Mouse (Mus musculus): ENCODE measurements at regions not wholly inside any gene's neighbourhood (a gene's known extent, or its start where the extent isn't known, plus 50 kb on each side); places are given as distances from the start of the nearest gene placed in this dataset.

DNA sequence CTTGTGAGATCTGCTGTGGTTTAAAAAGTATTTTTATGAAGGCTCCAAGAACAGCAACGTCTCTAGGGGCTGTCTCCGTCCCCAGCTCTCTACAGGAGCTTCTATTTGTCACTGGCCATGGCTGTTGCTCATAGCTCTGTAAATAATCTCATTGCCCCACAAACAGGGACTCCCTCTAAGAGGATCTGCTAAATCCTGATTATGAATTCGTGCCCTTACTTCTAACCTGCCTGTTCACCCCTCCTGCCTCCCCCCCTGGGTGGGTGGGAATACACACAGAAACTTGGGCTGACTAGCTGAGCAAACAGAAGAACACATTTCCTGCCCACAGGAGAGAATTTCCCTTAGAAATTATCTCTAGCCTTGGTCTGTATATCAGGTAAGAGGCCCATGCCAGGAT is 155.9 kb upstream of the Ncam1 start:
- no peak for DNase-seq (ENCODE audit: low spot score in 2 of 2)

DNA sequence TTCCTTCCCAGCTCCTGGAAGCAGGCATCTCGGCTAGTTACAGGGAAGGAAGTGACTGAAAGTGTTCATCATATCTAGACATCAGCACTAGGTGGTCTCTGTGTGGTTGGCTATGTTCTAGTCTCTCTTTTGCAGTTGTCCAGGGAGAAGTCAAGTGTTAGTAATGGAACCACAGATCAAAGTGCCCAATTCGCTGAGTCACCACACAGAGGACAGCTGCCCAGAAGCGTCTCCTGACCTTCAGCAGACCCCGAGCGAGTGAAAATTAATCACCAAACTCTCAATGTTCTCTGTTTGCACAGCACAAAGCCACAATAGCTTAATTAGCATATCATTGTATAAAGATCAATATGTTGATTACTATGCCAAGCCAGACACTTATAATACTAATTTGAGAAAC is 151.6 kb upstream of the Ncam1 start:
- no peak for DNase-seq (ENCODE audit: low spot score in 2 of 2)

GRCm38 (mm10) chr9:49948546-49948945 is 149.8 kb upstream of the Ncam1 start:
- no peak for DNase-seq (ENCODE audit: low spot score in 2 of 2)

DNA sequence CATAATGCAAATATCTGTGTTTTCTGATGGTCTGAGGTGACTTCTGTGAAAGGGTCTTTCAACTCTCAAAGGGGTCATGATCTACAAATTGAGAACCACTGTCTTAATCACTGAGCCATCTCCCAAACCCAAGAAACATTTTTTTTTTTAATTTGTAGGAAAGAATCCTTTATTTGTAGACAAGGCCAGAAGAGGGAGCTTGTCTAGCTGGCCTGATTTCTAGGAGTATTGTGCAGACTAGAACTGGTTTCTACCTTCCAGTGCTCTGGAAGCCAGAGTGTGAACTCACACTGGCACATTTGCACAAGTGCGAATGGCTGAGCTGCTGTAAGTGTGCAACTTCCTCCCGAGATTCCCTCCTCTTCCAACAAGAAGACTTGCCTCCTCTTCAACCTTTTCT is 148.1 kb upstream of the Ncam1 start:
- no peak for DNase-seq (ENCODE audit: low spot score in 2 of 2)

DNA sequence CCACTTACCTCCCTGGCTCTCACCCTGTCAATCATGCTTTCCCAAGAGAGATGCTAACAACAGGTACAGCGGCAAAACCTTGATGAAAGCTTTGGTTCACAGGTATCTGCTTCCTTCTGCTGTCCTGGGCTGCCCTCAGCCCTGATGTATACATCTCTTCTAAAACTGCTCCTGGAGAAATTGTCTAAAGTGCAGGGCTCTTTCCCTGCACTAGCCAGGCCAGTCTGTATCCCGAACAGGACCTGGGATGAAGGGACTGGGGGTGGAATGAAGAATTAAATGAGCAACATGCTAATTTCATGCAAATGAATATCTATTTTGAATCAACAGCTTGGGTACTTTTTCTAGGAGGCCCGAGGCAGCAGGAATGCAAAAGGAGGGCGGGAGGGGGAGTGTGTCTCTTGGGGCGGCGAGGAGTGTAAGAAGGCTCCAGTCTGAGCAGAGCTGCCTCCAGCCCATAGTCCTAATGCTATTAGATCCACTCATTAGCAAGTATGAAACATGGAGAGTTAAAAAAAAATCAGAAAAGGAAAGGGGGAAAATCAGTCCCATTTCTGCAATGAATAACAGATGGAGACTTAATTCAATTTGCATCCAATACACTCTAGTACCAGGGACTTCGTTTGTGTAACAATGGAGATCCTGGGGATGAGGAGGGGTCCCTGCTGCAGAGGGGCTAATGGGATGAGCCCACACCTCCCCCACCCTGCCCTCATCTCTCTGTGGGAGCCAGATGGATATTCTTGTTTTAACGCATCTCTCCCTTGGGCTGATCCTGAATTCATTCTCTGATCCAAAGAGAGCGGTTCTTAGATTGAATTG is 137.0 kb upstream of the Ncam1 start:
- DNase-seq (ENCODE audit: low spot score in 2 of 2), result no peak

- no peak for DNase-seq (ENCODE audit: low spot score in 2 of 2)
Measured at GRCm38 (mm10) chr9:49928041-49928656, 129.4 kb upstream of the Ncam1 start.

DNA sequence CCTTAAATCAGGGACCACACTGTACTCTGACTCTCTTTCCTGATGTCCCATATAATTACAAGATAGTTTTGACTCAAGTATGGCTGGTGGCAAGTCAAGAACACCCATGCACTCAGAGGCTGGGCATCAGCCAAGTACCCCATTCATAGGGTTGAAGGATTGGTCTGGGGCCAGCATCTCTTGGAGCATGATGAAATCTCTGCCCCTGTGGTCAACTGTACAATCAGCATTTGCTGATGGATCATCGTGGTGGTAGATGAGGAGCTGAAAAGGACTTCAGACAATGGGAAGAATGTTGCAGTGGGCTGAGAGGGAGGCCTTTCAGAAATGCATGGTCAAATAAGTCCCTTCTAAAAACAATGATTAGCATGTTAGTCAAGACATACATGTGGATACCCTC is 128.6 kb upstream of the Ncam1 start:
- DNase-seq (ENCODE audit: low spot score in 2 of 2), result no peak

GRCm38 (mm10) chr9:49925796-49926195 is 127.1 kb upstream of the Ncam1 start:
- DNase-seq (ENCODE audit: low spot score in 2 of 2), result no peak

- DNase-seq (ENCODE audit: low spot score in 2 of 2), result no peak
Measured at GRCm38 (mm10) chr9:49923981-49924501, 125.3 kb upstream of the Ncam1 start.

DNA sequence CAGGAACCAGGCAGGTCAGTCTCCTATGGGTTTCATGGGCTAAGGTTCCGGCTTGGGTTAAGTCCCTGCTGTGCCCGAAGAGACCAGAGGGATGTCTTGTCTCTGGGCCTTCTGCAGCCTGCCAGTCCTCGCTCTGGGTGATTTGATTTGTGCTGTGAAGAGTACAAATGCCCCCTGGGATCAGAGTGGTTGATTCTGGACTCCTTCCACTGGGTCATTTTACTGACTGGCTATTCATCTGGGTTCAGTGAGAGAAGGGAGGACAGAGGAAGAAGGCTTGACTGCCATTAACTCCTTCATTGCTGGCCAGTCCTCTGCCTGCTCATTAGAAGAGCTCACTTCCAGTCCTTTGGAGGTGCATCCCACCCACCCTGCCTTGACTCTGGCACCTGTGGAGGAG is 124.0 kb upstream of the Ncam1 start:
- no peak for DNase-seq (ENCODE audit: low spot score in 2 of 2)

DNA sequence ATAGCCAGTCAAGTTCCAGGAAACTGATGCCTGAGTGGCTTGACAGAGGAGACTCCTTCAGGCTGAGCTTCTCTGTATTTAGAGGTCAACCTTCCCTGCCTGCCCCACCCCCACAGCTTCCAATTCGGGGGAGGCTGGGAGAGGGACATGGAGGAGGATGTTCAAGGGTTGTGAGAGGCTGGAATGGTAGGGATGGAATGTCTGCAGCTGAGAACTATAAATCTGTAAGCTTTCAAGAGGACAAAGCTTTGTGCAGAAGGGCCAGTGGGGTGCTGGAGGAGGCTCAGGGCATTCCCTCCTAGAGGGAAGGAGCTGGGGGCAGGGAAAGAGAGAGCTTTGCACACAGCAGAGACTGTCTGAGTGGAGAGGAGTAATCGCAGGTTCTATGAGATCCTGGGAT is 123.4 kb upstream of the Ncam1 start:
- DNase-seq (ENCODE audit: low spot score in 2 of 2), result no peak

- no peak for DNase-seq (ENCODE audit: low spot score in 2 of 2)
Measured at GRCm38 (mm10) chr9:49921306-49921705, 122.6 kb upstream of the Ncam1 start.

DNA sequence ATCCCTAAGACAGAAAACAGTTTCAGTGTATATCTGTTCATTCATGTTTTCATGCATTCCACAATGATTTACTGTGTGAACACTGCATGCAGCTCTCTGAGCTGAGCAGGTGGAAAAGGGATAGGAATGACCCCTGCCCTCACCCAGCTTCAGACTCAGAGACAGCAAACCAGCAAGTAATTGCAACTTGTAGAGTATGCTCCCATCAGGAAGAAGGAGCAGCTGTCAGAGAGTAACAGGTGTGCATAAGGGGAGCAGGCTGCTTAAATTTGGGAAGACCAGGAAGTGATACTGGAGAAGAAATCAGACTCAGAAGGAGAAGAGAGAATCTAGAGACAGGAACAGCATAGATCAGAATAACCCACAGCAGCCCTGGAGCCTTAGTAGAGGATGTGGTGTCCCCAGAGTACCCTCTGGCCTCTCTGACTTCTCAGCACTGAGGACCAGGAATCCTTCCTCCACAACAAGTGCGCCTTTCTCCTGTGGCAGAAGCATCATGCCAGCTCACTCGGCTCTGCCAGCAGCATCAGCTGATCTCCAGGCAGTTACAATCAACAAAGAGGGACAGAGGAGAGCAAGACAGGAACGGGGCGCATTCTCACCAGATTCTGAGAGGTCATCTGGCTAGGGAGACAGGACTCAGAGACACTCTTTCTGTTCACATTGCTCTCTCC is 116.5 kb upstream of the Ncam1 start:
- DNase-seq (ENCODE audit: low spot score in 2 of 2), result no peak

GRCm38 (mm10) chr9:49913677-49914076 is 115.0 kb upstream of the Ncam1 start:
- DNase-seq (ENCODE audit: low spot score in 2 of 2), result no peak

DNA sequence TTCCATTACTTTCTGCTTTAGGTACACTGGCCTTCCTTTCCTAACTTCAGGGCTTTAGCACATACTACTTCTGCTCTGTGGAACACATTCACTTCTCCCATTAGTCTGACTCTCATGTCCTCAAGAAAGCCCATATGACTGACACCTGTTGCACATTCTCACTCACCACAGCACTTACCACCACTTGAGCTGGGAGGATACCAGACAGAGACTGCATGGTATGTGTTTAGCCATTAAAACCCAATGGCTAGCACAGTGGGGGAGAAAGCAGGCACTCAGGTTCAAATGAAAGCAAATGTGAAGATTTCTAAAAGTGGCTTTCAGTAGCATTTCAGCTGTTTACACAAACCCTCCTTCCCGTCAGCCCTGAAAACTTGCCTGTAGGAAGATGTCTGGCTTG is 113.6 kb upstream of the Ncam1 start:
- no peak for DNase-seq (ENCODE audit: low spot score in 2 of 2)

- DNase-seq (ENCODE audit: low spot score in 2 of 2), result no peak
Measured at GRCm38 (mm10) chr9:49906306-49906705, 107.6 kb upstream of the Ncam1 start.

DNA sequence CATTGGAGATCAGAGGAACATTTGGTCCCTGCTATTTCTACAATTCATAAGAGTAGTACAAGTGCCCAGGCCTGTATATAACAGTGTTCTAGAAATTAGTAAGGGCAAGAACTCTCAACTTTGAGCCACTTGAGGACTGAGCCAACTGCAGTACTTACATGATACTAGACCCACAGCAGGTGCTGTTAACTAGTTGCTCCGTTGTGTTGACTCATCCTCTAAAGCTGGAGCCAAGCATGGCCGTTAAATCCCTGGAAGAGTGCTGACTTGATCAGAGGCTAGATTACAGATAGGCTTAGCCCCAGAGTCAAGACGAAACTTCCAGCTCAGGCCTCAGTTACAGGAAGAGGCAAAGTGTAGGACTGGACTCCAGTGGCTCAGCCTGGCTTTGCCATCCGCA is 107.0 kb upstream of the Ncam1 start:
- DNase-seq (ENCODE audit: low spot score in 2 of 2), result no peak

DNA sequence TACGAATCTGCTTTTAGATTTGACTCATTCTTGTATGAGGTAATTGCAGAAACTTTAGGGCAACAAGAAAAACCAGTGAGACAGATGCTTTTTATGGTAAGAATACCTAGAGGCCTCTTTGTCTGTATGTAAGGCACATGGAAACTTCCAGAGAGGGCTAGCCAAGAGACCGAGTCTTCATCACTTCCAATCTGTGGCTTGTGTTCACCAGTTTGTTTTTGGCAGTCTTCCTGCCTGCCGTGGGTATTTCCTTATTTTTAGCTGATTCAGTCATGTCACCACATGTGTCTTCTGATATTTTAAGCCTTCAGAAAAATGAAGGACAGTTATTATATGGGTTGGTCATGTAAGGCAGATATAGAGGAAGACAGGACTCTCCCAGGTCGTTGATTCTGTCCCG is 100.2 kb upstream of the Ncam1 start:
- no peak for DNase-seq (ENCODE audit: low spot score in 2 of 2)

DNA sequence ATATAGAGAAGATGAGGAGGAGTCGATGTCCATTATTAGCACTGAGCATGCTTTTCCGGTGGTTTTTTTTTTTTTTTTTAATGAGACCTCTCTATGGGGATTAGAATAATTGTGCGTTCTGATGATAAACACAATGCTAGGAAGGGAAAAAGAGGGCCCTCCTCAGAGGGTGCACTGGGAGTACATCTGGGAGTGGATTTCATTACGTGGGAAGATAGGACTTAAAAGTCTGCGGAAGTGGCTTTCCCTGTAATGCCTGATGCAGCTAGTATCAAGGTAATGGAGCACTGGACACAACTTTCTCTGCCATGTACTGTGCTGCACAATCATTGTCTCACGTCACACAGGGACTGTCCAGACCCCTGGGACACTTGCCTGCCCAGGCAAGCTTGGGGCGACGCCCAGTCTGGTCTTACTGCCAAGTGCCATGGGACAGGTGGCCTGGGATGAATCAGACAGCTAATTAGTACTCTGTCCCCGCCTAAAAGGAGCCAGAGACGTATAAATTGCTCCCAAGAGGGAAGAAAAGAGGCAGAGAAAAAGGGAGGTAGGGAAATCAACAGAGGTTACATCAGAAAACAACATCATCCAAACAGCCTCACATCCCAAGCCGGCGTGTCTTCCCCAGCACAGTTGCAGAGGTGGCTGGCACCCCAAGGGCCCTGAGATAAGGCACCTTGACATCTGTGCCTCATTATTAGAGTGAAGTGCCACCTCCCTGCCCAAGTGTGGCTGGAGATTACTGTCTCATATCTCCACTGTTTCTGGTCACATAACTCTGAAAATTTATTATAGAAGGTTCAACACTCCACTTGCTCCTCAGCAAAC is 86.0 kb upstream of the Ncam1 start:
- no peak for DNase-seq (ENCODE audit: low spot score in 2 of 2)

DNA sequence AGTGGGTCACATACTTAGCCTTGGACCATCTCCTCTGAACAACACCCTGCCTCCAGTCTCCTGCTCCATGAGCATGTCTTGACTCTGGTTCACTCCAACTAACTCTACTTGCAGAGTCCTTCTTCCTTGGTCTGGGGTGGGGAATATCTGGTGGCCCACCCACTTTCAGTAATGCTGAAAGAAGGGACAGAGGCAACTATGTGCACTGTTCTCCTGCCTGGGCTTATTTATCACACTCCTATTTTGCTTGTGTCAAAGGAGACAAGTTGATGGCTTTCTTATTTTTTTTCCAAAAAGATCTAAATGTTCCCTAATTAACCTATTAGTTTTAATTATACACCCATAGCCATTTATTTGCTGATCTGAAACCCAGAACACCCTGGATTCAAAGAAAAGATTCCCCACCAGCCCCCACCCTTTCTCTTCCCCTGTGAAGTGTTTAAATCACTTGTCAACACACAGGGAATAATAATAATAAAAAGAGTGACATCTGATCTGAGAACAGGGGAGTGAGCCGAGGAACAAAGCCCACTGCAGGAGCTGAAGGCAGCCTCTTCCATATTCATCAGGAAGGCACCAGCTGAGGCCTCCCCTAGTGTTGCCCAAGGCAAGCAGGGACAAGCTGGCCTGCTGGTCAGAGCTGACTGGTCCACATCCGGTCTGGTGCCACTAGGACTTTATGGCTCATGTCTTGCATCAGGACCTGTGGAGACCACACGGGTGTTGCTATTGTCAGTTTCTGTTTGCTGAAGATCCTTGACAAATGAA is 80.8 kb upstream of the Ncam1 start:
- DNase-seq (ENCODE audit: low spot score in 2 of 2), result no peak

DNA sequence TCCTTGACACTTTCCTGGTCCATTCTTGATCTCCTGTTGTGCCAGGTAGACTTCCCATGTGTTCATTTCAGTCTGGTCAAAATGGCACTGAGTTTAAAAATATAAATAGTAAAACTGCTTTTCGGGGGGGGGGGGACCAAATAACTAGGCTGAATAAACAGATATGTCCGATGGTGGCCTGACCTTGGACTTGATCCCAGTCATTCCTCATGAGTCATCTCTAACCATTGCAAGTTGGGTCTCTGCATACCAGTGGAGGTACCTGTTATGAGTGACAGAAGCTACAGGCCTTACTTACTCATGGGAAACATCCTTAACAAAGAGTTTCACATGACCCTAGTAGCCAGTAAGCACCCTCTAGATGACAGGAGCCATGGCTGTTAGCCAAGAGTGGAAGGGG is 76.2 kb upstream of the Ncam1 start:
- DNase-seq (ENCODE audit: low spot score in 2 of 2), result no peak
